Mouse (Mus musculus): ENCODE measurements around the gene 3110009E18Rik.

- TF ChIP-seq MAZ (IDR thresholded peaks at IDR 0.05; ENCODE audit: low read depth, low read length) (no peak), POLR2A (IDR thresholded peaks at IDR 0.05; ENCODE audit: control insufficient read depth in 1 of 2, insufficient read depth in 1 of 2, low read depth in 1 of 2, low read length in 2 of 2, poor library complexity in 1 of 2) (no peak), MAX (IDR thresholded peaks at IDR 0.05; ENCODE audit: low read length) (no peak), CTCF (IDR thresholded peaks at IDR 0.05 in 2 of 3, conservative IDR thresholded peaks at IDR 0.05 in 1 of 3; ENCODE audit: control insufficient read depth in 1 of 3, insufficient read depth in 1 of 3, low read depth in 2 of 3, low read length in 3 of 3, poor library complexity in 1 of 3, severe bottlenecking in 1 of 3) (no peak), GABPA (IDR thresholded peaks at IDR 0.05; ENCODE audit: low read depth, low read length) (no peak), EP300 (IDR thresholded peaks at IDR 0.05; ENCODE audit: low read depth in 1 of 2, low read length in 2 of 2) (no peak)
Observed at GRCm38 (mm10) chr1:120176313-120176712, 55.3 kb downstream of the 3110009E18Rik start.
